7 mouse cellular contexts compared by ENCODE assay signal in genomic region chr3:107356964-107357441, GRCm38 (mm10). TPM values are rescaled to one million over a fixed set of nuclear protein-coding genes. Genes with fewer than 3 reads are reported as not detected.
DNase-seq lines count a peak whose midpoint lies in the region; ATAC-seq and TF ChIP-seq lines count a peak whose summit lies in the region.

No protein-coding gene starts in this region.

- H3K9ac ChIP-seq in intestine, postnatal 0 days (ENCODE audit: low read depth, low read length): no peak overlapping the region
- H3K9ac ChIP-seq in midbrain, embryonic 12.5 days (replicated peaks): no peak overlapping the region

- H3K36me3 ChIP-seq in intestine, postnatal 0 days (ENCODE audit: control insufficient read depth, insufficient read depth): no peaks in the 10 kb centered on the region
- no peaks in the 10 kb centered on the region for H3K36me3 ChIP-seq in midbrain, embryonic 12.5 days

- H3K27ac ChIP-seq in intestine, postnatal 0 days (ENCODE audit: low read depth, low read length): no peak overlapping the region
- H3K27ac ChIP-seq in midbrain, embryonic 12.5 days (replicated peaks): no peak overlapping the region

- peak; percentile 72 to 76 for DNase-seq in adrenal gland, adult 18-20 months (ENCODE audit: low spot score in 2 of 2)
- DNase-seq in embryo, embryonic 11 days: peak; percentile 86
- DNase-seq in gastrocnemius, postnatal 4 days (ENCODE audit: low spot score in 2 of 2): peak; percentile 63 to 81
- peak; percentile 83 for DNase-seq in left cerebral cortex, postnatal 4 days
- peak; percentile 87 for DNase-seq in skeletal muscle tissue, adult 2 months (ENCODE audit: low read depth, low spot score)

- intact Hi-C loops in left cerebral cortex, postnatal 4 days (cut with DNase I): loop anchor here (2.0 kb wide), 1 partner anchor 104 kb away; no protein-coding TSS in a partner anchor

- H3K27me3 ChIP-seq in intestine, postnatal 0 days (replicated peaks; ENCODE audit: control insufficient read depth, insufficient read depth, low read length): no peaks in the 10 kb centered on the region; the same call in 1 of the 2 replicates
- peaks cover 14% of the 10 kb centered on the region; the same call in 1 of the 2 replicates for H3K27me3 ChIP-seq in midbrain, embryonic 12.5 days

- peak; percentile 79 for ATAC-seq in intestine, postnatal 0 days
- peak; percentile 90 for ATAC-seq in midbrain, embryonic 12.5 days (ENCODE audit: low FRiP score, low read depth)

- peak; percentile 78 for TF ChIP-seq CTCF in intestine, postnatal 0 days (IDR thresholded peaks at IDR 0.05; ENCODE audit: low read depth)

- peak overlapping the region; percentile 59 for H3K4me2 ChIP-seq in intestine, postnatal 0 days (replicated peaks; ENCODE audit: low read depth)
- peak overlapping the region; percentile 28 for H3K4me2 ChIP-seq in midbrain, embryonic 12.5 days (replicated peaks)

- H3K4me1 ChIP-seq in intestine, postnatal 0 days (replicated peaks; ENCODE audit: control insufficient read depth, insufficient read depth, low read length): no peaks in the 10 kb centered on the region
- peaks cover 5% of the 10 kb centered on the region; the same call in 1 of the 2 replicates for H3K4me1 ChIP-seq in midbrain, embryonic 12.5 days

- peak overlapping the region; percentile 17; the same call in 1 of the 2 replicates for H3K4me3 ChIP-seq in intestine, postnatal 0 days (ENCODE audit: low read depth, low read length)
- no peak overlapping the region for H3K4me3 ChIP-seq in midbrain, embryonic 12.5 days

- 0% methylated on average over 11 of the region's 11 CpGs for WGBS in intestine, postnatal 0 days
- 1% methylated on average over 11 of the region's 11 CpGs for WGBS in midbrain, embryonic 12.5 days

- no peaks in the 10 kb centered on the region for H3K9me3 ChIP-seq in intestine, postnatal 0 days (ENCODE audit: control insufficient read depth)
- H3K9me3 ChIP-seq in midbrain, embryonic 12.5 days: no peaks in the 10 kb centered on the region

RNA-seq across cellular contexts. Expression of gene Rbm15, which starts 23.5 kb away (rescaled TPM):
- total RNA-seq in adrenal gland, adult 18-20 months (2021): 10 to 100 TPM; 35.4 to 42.5 TPM
- total RNA-seq in gastrocnemius, postnatal 4 days (2021): 10 to 100 TPM; 29.0 to 31.3 TPM
- 8.0 and 9.5 TPM in 2 replicates for polyA plus RNA-seq in intestine, postnatal 0 days (2015; fragmentation: Nextera tagmentation; extraction: Ambion mirVana)
- total RNA-seq in left cerebral cortex, postnatal 4 days (2021): 10 to 100 TPM; 24.3 to 24.6 TPM
- polyA plus RNA-seq in midbrain, embryonic 12.5 days (2016; fragmentation: Nextera tagmentation; extraction: Ambion mirVana): 15.7 and 17.5 TPM in 2 replicates
